Mouse (Mus musculus) limb, embryonic 11.5 days (tissue): Measurements from ENCODE around the gene Dynlt1b. TPM values are rescaled to one million over a fixed set of nuclear protein-coding genes. Genes with fewer than 3 reads are reported as not detected.
"Not testable (repeated sequence)": the region's sequence is repeated elsewhere in the genome, so short reads cannot be mapped to it uniquely, and the experiment has no call there.

Experiments used
- ATAC-seq: fragments of 200-750 bp; cut with Nextera tagmentation; 2 replicates; pipeline ENCODE4 v1.8.0; 2017; ENCODE audit warnings: low read depth; ENCODE audit not compliant: insufficient number of reproducible peaks, low FRiP score, low TSS enrichment
- DNase-seq: peaks from one replicate; pipeline ENCODE4 v3.0.0-alpha.2; 2015; ENCODE audit warnings: low spot score
- H3K27ac ChIP-seq: fragments of 300-500 bp; sonication (generic); replicated peaks from 2 replicates; pipeline ENCODE4 v1.5.1; 2014; ENCODE audit warnings: low read depth, mild to moderate bottlenecking, low read length
- H3K27me3 ChIP-seq: fragments of 300-500 bp; sonication (generic); 2 replicates; pipeline ENCODE4 v1.6.1; 2014; ENCODE audit warnings: mild to moderate bottlenecking, low read length, mixed read lengths; ENCODE audit not compliant: control insufficient read depth, insufficient read depth
- H3K36me3 ChIP-seq: fragments of 300-500 bp; sonication (generic); 2 replicates; pipeline ENCODE4 v1.6.1; 2014; ENCODE audit warnings: mild to moderate bottlenecking, low read length, moderate library complexity, mixed read lengths; ENCODE audit not compliant: control insufficient read depth, insufficient read depth
- H3K4me1 ChIP-seq: fragments of 300-500 bp; sonication (generic); 2 replicates; pipeline ENCODE4 v1.6.1; 2014; ENCODE audit warnings: low read length, mixed read lengths; ENCODE audit not compliant: control insufficient read depth, insufficient read depth
- H3K4me2 ChIP-seq: fragments of 300-500 bp; sonication (generic); 2 replicates; pipeline ENCODE4 v1.6.1; 2014; ENCODE audit warnings: low read depth, mild to moderate bottlenecking, moderate library complexity; ENCODE audit not compliant: severe bottlenecking
- H3K4me3 ChIP-seq: fragments of 300-500 bp; sonication (generic); 2 replicates; pipeline ENCODE4 v1.5.1; 2014; ENCODE audit warnings: low read depth, low read length
- H3K9ac ChIP-seq: fragments of 300-500 bp; sonication (generic); 2 replicates; pipeline ENCODE4 v1.6.1; 2014; ENCODE audit warnings: mild to moderate bottlenecking, low read length
- H3K9me3 ChIP-seq: fragments of 300-500 bp; sonication (generic); 2 replicates; pipeline ENCODE4 v1.6.1; 2016; ENCODE audit warnings: low read length; ENCODE audit not compliant: control insufficient read depth
- WGBS: fragments of 180-500 bp; shearing (Covaris S2); extraction: QIAGEN DNeasy Blood & Tissue Kit; methylation state at CpG from one replicate; pipeline ENCODE4 v1.1.7; 2014; 5-methylcytosine and 5-hydroxymethylcytosine counted together
- polyA plus RNA-seq: library from polyadenylated mRNA; unstranded; fragments of >200 nt; fragmentation: Nextera tagmentation; extraction: Ambion mirVana; gene quantifications from 2 replicates; pipeline ENCODE4 v1.2.1, GENCODE M21; 2014

Dynlt1b gene
- polyA plus RNA-seq, 1 experiment from 2014 or later, result 502 TPM

DNA sequence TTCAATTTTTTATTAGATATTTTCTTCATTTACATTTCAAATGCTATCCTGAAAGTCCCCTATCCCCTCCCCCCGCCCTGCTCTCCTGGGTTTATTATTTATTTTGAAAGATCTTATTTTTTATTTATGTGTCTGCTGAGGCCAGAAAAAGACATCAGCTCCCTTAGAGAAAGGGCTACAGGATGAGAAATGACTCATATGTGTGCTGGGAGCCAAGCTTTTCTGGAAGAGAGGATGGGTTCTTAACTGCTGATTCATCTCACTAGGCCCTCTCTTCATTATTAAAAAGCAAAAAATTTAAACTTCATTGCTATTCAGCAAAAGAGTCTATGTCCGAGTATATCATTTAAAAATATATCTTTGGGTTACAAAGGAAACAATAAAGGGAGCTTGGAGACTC is 986 bp upstream of the Dynlt1b start:
- not testable (repeated sequence) for H3K9me3 ChIP-seq, H3K4me1 ChIP-seq, H3K27me3 ChIP-seq, H3K36me3 ChIP-seq, H3K27ac ChIP-seq, H3K4me3 ChIP-seq, DNase-seq, H3K9ac ChIP-seq, ATAC-seq, H3K4me2 ChIP-seq
- 87% methylated on average over 2 of the region's 2 CpGs for WGBS

DNA sequence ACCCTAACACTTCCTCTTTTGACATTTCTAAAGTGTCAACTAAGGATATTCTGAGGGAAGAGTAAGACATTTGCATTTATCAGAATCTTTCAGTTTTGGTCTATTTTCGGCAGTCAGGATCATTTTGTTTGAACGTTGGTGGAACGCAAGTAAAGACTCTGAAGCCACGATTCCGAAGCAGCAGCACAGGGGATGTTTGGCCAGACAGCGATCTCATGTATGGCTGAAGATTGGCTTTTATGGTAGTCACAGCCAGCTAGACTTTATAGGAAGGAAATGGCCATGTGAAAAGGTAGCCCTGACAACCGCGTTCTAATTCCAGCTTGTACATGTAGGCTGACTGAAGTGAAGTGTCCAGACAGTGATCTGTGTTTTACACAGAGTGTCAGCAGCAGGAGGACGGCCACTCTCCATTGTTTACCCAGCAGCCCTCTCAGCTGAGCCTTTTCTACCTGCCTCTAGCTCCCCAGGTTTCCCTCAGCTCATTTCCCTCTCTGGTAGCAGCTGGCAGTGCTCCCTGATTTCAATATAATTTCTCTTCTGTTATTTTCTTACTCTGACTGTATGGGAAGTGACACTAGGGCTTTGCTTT is 594 bp downstream of the Dynlt1b start:
- 32% methylated on average over 8 of the region's 9 CpGs for WGBS
- DNase-seq, H3K4me1 ChIP-seq, H3K27me3 ChIP-seq, H3K9ac ChIP-seq, H3K36me3 ChIP-seq, ATAC-seq, H3K9me3 ChIP-seq, H3K27ac ChIP-seq: not testable (repeated sequence)
- peak overlapping the region; percentile 50 for H3K4me2 ChIP-seq
- peak overlapping the region; percentile 51 for H3K4me3 ChIP-seq

DNA sequence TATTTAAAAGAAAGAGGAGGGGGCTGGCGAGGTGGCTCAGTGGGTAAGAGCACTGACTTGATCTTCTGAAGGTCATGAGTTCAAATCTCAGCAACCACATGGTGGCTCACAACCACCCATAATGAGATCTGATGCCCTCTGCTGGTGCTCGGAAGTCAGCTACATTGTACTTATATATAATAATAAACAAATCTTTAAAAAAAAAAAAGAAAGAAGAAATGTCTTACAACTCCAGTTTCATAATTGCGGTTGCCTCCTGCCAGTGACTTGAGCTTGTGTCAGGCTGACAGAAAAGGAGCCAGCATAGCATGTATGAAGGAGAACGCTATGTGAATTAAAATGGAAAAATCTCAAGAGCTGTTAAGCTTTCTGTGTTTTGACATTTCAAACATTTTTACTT is 2.5 kb downstream of the Dynlt1b start:
- not testable (repeated sequence) for H3K9me3 ChIP-seq, H3K4me1 ChIP-seq, H3K9ac ChIP-seq, DNase-seq, H3K36me3 ChIP-seq, ATAC-seq, H3K4me2 ChIP-seq, H3K4me3 ChIP-seq, H3K27ac ChIP-seq, H3K27me3 ChIP-seq
- 91% methylated on average over 3 of the region's 4 CpGs for WGBS

DNA sequence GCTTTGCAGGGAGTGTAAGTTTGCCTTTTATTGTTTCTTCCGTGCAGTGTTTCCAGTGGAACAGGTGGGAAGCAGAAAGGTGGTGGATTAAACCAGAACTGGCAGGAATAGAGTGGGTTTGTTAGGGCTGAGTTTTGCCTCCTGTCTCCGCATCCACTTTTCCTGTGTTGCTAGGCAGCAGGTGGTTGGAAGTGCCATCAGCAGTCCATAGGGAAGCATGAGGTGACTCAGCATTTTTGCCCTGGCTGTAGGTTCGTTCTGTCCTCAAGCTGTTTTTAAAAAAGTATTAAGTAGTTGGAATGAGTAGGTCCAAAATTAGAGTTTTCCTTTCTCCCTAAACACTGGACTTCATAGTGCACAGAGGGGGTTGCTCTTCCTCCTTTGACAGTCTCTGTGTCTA is 3.8 kb downstream of the Dynlt1b start:
- not testable (repeated sequence) for ATAC-seq, H3K36me3 ChIP-seq, H3K27me3 ChIP-seq, H3K4me2 ChIP-seq, H3K9ac ChIP-seq, H3K27ac ChIP-seq, H3K9me3 ChIP-seq, H3K4me1 ChIP-seq, H3K4me3 ChIP-seq
- 86% methylated on average over 3 of the region's 3 CpGs for whole genome bisulfite sequencing
- DNase-seq, result peak; percentile 22

DNA sequence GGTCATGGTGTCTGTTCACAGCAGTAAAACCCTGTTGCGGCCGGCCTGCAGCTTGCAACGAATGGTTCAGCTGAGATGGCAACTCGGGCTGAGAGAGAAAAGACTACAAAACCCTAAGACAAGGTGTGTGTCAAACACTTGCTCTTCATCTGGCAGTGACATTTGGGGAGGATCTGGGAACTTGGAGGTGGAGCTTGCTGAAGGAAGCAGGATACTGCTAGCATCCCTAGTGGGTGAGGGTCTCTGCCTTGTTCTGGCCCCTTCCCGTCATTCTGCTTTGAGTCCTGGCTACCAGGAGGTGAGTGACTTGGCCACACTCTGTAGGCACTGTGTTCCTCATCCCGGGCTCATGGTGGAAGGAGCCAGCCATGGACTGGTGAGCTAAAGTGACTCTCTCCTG is 8.2 kb downstream of the Dynlt1b start:
- not testable (repeated sequence) for H3K36me3 ChIP-seq, H3K9me3 ChIP-seq, H3K27ac ChIP-seq, ATAC-seq, H3K4me2 ChIP-seq, H3K9ac ChIP-seq, H3K4me3 ChIP-seq, H3K4me1 ChIP-seq, DNase-seq, H3K27me3 ChIP-seq
- WGBS, result 79% methylated on average over 6 of the region's 6 CpGs

DNA sequence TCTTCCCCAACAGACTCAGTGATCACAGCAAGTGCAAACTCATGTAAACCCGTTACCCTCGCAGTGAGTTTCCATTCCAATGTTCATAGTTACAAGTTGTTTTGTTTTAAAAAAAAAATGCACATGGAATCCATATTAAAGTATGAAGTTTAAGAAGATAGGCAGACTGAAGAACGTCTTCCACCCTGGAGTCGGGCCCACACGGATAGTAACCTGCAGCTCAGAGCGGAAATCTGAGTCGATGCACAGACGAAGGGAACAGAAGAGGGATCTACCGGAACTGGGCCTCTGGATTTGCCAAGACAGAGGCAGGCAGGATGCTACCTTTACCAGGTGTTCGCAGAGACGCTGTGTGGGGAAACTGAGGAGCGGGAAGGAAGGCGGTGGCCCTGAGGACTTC is 10.0 kb downstream of the Dynlt1b start:
- not testable (repeated sequence) for H3K4me1 ChIP-seq, H3K9me3 ChIP-seq, DNase-seq, H3K36me3 ChIP-seq, H3K9ac ChIP-seq, H3K4me2 ChIP-seq, ATAC-seq, H3K4me3 ChIP-seq, H3K27me3 ChIP-seq, H3K27ac ChIP-seq
- 94% methylated on average over 9 of the region's 13 CpGs for WGBS

DNA sequence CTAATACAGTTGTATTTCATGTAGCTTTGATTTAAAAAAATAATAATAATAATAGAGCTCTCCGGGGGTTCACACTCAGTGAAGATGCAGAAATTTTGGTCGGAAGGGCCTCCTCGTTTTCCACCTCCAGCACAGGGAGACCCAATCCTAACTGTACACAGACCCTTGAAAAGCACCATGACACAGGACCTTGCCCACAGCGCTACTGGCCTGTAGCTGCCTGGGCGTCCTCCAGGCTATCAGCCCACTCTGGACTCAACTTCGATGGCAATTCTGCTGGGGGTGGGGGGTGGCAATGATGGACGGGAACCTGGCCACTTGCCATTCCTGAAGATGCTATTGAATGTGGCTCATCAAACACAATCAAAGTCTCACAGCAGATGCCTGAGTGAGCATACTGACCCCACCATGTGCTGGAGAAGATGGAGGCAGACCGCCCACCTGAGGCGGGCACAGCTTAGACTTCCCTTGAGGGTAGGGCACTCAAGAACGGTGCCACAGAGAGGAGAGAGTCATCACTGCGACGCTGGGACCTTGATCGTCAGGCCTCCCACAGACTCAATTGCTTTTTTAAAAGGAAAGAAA is 10.7 kb downstream of the Dynlt1b start:
- not testable (repeated sequence) for H3K4me3 ChIP-seq, H3K9me3 ChIP-seq, H3K27me3 ChIP-seq, H3K9ac ChIP-seq, ATAC-seq, H3K36me3 ChIP-seq, H3K27ac ChIP-seq, DNase-seq, H3K4me1 ChIP-seq, H3K4me2 ChIP-seq
- 93% methylated on average over 13 of the region's 13 CpGs for WGBS

DNA sequence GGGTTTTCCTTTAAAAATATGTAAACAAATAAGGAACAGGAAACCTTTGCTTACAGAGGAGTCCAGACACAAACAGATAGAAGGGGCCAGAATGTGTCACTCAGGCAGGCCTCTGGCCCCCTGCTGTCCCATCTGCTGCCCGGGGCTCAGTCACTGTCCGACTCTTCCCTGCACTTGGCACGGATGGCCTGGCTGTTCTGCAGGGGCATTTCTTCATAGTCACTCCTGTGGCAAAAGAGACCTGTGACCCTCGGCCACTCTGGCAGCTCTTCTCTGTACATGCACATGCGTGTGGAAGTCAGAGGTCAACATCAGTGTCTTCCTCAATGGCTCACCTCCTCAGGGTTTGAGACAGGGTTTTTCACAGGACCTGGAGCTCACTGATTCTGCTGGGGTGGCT is 11.3 kb downstream of the Dynlt1b start:
- H3K9ac ChIP-seq, H3K4me2 ChIP-seq, H3K9me3 ChIP-seq, DNase-seq, H3K36me3 ChIP-seq, H3K27me3 ChIP-seq, H3K4me1 ChIP-seq, H3K27ac ChIP-seq, H3K4me3 ChIP-seq, ATAC-seq: not testable (repeated sequence)
- 91% methylated on average over 5 of the region's 5 CpGs for WGBS

DNA sequence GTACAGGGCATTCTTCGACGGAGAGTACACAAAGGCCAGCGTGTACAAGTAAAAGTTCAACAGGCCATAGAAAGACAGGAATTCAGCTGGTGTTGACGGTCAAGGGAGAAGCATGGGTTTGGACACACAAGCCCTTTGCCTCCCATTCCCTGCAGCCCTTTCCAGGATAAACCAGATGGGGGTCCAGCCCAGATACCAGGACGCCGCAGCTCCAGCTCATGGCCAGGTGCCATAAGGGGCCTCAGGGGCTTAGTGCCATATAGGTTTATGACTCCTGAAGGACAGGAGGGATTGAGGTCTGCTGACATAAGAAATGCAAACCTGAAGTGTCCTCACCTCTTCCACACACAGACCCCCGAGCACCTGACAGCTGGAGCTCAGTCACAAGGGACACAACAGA is 12.6 kb downstream of the Dynlt1b start:
- H3K4me1 ChIP-seq, H3K4me3 ChIP-seq, H3K36me3 ChIP-seq, H3K27ac ChIP-seq, DNase-seq, H3K27me3 ChIP-seq, H3K9ac ChIP-seq, H3K9me3 ChIP-seq, ATAC-seq, H3K4me2 ChIP-seq: not testable (repeated sequence)
- WGBS, result 90% methylated on average over 3 of the region's 7 CpGs
